Mouse (Mus musculus) forelimb bud, embryonic 11.5 days (tissue): ENCODE measurements around the gene Olfr398.

Experiments used
- DNase-seq: peaks from one replicate; pipeline ENCODE4 v3.0.0-alpha.2; 2012; ENCODE audit warnings: low read depth, low spot score

The Olfr398 gene

DNA sequence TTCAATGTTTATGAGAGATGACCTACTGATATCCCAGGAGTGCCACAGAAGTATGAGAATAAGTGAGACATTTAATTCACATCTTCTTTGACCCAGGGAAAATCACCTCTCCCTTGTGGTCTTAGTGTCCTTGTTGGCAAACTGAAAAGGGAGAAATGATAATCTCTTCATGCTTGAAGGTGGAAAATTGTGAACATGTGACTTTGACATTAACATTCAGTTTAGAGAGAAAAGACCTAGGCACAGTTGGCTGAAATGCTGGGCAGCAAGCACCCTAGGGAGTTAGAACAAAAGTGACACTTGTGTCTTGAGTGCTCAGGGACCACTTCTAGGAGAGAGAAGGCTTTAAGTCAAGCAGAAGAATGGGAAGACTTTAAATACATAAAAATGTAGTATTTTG lies at the start of gene Olfr398:
Gene Olfr398 (minus strand): TSS at position 101 of the 400 bp plus-strand sequence.
- no peak for DNase-seq

DNA sequence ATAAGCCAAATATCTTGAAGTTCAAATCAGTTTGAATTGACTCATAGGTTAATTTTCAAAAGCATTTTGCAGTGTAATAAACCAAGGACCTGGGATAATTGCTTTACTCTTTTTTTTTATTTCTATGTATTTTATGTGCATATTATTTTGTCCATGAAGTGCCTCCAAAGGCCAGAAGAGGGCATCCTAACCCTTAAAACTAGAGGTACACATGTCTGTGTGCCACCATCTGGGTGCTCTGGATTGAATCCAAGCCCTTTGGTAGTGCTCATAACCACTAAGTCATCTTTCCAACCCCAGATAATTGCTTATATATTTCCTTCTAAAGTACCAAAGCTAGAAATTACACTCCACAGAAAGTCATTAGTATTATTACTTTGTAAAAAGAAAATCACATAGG lies 2.9 kb upstream of the Olfr398 start:
- no peak for DNase-seq

DNA sequence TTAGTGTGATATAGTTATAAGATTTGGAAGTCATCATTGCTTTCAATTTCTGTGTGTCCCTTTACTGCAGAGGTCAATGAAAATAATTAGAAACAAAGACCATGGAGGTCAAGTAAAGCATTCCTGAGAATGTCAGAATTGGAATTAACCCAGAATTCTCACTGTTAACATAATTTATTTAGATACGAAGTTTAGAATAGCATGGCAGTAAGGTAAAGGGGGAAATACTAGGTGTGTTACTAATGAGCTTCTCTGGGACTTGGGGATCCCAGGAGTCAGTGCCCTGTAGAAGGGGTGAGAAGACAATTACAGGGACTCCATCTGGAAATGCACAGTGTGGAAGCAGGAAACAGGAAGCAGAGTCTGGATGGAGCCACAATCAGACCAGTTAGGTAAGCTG lies 29.7 kb downstream of the Olfr398 start, which contains the start of gene Olfr397:
Gene Olfr397 (plus strand): TSS at position 301 of the 400 bp plus-strand sequence.
- DNase-seq: no peak

DNA sequence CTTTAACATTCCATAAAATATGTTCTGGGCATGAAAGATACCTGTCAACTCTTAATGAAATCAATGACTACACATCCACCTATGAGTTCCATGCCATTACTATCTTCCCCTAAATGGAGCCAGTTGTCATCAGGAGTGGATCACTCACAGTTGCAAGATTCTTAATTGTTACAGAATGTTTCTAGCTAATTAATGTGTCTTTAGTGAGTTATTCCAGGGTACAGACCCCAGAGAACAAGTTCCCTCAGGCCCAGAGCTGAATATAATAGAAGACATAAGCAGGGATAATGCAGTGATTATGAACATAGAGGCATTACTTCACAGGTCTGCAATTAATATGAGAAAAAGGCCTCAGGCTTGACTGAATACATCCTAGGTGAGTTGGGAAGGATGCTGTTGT lies 53.8 kb downstream of the Olfr398 start, which contains the start of gene Olfr23:
Gene Olfr23 (plus strand): TSS at position 301 of the 400 bp plus-strand sequence.
- DNase-seq: no peak
